Mouse (Mus musculus) midbrain, embryonic 13.5 days (tissue): ENCODE measurements at regions not wholly inside any gene's neighbourhood (a gene's known extent, or its start where the extent isn't known, plus 50 kb on each side); places are given as distances from the start of the nearest gene placed in this dataset.

Source experiments
- ATAC-seq: fragments of 200-750 bp; cut with Nextera tagmentation; 2 replicates; pipeline ENCODE4 v1.8.0; 2017; ENCODE audit warnings: mild to moderate bottlenecking, moderate TSS enrichment, moderate library complexity
- H3K27ac ChIP-seq: fragments of 300-500 bp; sonication (generic); 2 replicates; pipeline ENCODE4 v1.5.1; 2015; ENCODE audit warnings: inconsistent platforms, mild to moderate bottlenecking, moderate library complexity
- H3K27me3 ChIP-seq: fragments of 300-500 bp; sonication (generic); 2 replicates; pipeline ENCODE4 v1.6.1; 2015; ENCODE audit warnings: mild to moderate bottlenecking, inconsistent platforms
- H3K36me3 ChIP-seq: fragments of 300-500 bp; sonication (generic); 2 replicates; pipeline ENCODE4 v1.6.1; 2015; ENCODE audit warnings: mild to moderate bottlenecking, inconsistent platforms
- H3K4me1 ChIP-seq: fragments of 300-500 bp; sonication (generic); replicated peaks from 2 replicates; pipeline ENCODE4 v1.6.1; 2015; ENCODE audit warnings: inconsistent platforms
- H3K4me2 ChIP-seq: fragments of 300-500 bp; sonication (generic); replicated peaks from 2 replicates; pipeline ENCODE4 v1.6.1; 2015; ENCODE audit warnings: moderate library complexity, mild to moderate bottlenecking, inconsistent platforms
- H3K4me3 ChIP-seq: fragments of 300-500 bp; sonication (generic); replicated peaks from 2 replicates; pipeline ENCODE4 v1.5.1; 2015; ENCODE audit warnings: mild to moderate bottlenecking, inconsistent platforms
- H3K9ac ChIP-seq: fragments of 300-500 bp; sonication (generic); replicated peaks from 2 replicates; pipeline ENCODE4 v1.6.1; 2015; ENCODE audit warnings: mild to moderate bottlenecking, inconsistent platforms
- H3K9me3 ChIP-seq: fragments of 300-500 bp; sonication (generic); 2 replicates; pipeline ENCODE4 v1.6.1; 2016; ENCODE audit warnings: mild to moderate bottlenecking, inconsistent platforms
- WGBS: fragments of 180-500 bp; shearing (Covaris S2); methylation state at CpG from one replicate; pipeline ENCODE4 v1.1.7; 2015; 5-methylcytosine and 5-hydroxymethylcytosine counted together

GRCm38 (mm10) chr15:18608533-18608932 is 210.2 kb upstream of the Cdh10 start:
- Histone ChIP-seq H3K4me3 (no peak overlapping the region), H3K9me3 (no peaks in the 10 kb centered on the region), H3K4me2 (no peak overlapping the region), H3K27me3 (no peaks in the 10 kb centered on the region), H3K4me1 (no peaks in the 10 kb centered on the region), H3K9ac (no peak overlapping the region), H3K36me3 (no peaks in the 10 kb centered on the region), H3K27ac (no peak overlapping the region)
- WGBS, result 98% methylated on average over 2 of the region's 2 CpGs
- ATAC-seq, result no peak

GRCm38 (mm10) chr15:18623692-18624281 is 195.0 kb upstream of the Cdh10 start:
- 83% methylated on average over 6 of the region's 6 CpGs for WGBS
- Histone ChIP-seq H3K36me3 (no peaks in the 10 kb centered on the region), H3K4me2 (no peak overlapping the region), H3K27ac (no peak overlapping the region), H3K9ac (no peak overlapping the region), H3K4me1 (no peaks in the 10 kb centered on the region), H3K9me3 (no peaks in the 10 kb centered on the region), H3K4me3 (no peak overlapping the region), H3K27me3 (no peaks in the 10 kb centered on the region)
- 0 out of 2 replicates have a peak, but pooled peaks have one; percentile 50 for ATAC-seq

GRCm38 (mm10) chr15:18624956-18625355 is 193.8 kb upstream of the Cdh10 start:
- no peak overlapping the region for H3K9ac ChIP-seq
- no peak overlapping the region for H3K4me3 ChIP-seq
- WGBS, result 94% methylated on average over 3 of the region's 3 CpGs
- H3K27me3 ChIP-seq, result no peaks in the 10 kb centered on the region
- no peak overlapping the region for H3K4me2 ChIP-seq
- no peak for ATAC-seq
- no peak overlapping the region for H3K27ac ChIP-seq
- no peaks in the 10 kb centered on the region for H3K4me1 ChIP-seq
- H3K36me3 ChIP-seq, result no peaks in the 10 kb centered on the region
- no peaks in the 10 kb centered on the region for H3K9me3 ChIP-seq

GRCm38 (mm10) chr15:18626961-18627360 is 191.8 kb upstream of the Cdh10 start:
- 73% methylated on average over 2 of the region's 2 CpGs for WGBS
- no peak overlapping the region for H3K27ac ChIP-seq
- no peaks in the 10 kb centered on the region for H3K27me3 ChIP-seq
- no peak overlapping the region for H3K9ac ChIP-seq
- no peaks in the 10 kb centered on the region for H3K9me3 ChIP-seq
- ATAC-seq, result no peak
- H3K4me2 ChIP-seq, result no peak overlapping the region
- no peaks in the 10 kb centered on the region for H3K4me1 ChIP-seq
- H3K36me3 ChIP-seq, result no peaks in the 10 kb centered on the region
- no peak overlapping the region for H3K4me3 ChIP-seq
